Mouse (Mus musculus): ENCODE results near the gene Otud7b. TPM values are rescaled to one million over a fixed set of nuclear protein-coding genes. Genes with fewer than 3 reads are reported as not detected.
A peak's percentile ranks its signal among the peaks of the same experiment; 100 is the strongest.

Otud7b gene
- polyA plus RNA-seq, 1 experiment from 2014 or later: 14.5 TPM

GRCm38 (mm10) chr3:96060146-96060545, 44.2 kb upstream of the Otud7b start:
- no peaks in the 10 kb centered on the region for H3K36me3 ChIP-seq (ENCODE audit: control insufficient read depth, insufficient read depth, low read length)
- TF ChIP-seq CTCF (IDR thresholded peaks at IDR 0.05; ENCODE audit: low read depth) (no peak), EP300 (optimal IDR thresholded peaks at IDR 0.05) (no peak)
- WGBS: 58% methylated on average over 1 of the region's 1 CpGs
- no peak for ATAC-seq (ENCODE audit: low FRiP score, low TSS enrichment)
- H3K4me1 ChIP-seq (replicated peaks; ENCODE audit: control insufficient read depth, insufficient read depth): no peaks in the 10 kb centered on the region
- no peaks in the 10 kb centered on the region for H3K9me3 ChIP-seq (ENCODE audit: control insufficient read depth, low read length)
- no peak for DNase-seq (ENCODE audit: low spot score)
- H3K9ac ChIP-seq (ENCODE audit: low read length): no peak overlapping the region
- H3K4me3 ChIP-seq (ENCODE audit: low read depth, low read length): no peak overlapping the region
- no peaks in the 10 kb centered on the region for H3K27me3 ChIP-seq (ENCODE audit: control insufficient read depth, insufficient read depth, low read length)
- H3K27ac ChIP-seq (replicated peaks): no peak overlapping the region
- no peak overlapping the region for H3K4me2 ChIP-seq (replicated peaks; ENCODE audit: low read depth)

- Histone ChIP-seq H3K27me3 (ENCODE audit: control insufficient read depth, insufficient read depth, low read length) (no peaks in the 10 kb centered on the region), H3K4me2 (replicated peaks; ENCODE audit: low read depth) (no peak overlapping the region), H3K9ac (ENCODE audit: low read length) (no peak overlapping the region), H3K27ac (replicated peaks) (no peak overlapping the region), H3K36me3 (ENCODE audit: control insufficient read depth, insufficient read depth, low read length) (no peaks in the 10 kb centered on the region), H3K4me3 (ENCODE audit: low read depth, low read length) (no peak overlapping the region), H3K4me1 (replicated peaks; ENCODE audit: control insufficient read depth, insufficient read depth) (no peaks in the 10 kb centered on the region), H3K9me3 (ENCODE audit: control insufficient read depth, low read length) (no peaks in the 10 kb centered on the region)
- ATAC-seq (ENCODE audit: low FRiP score, low TSS enrichment) (no peak), DNase-seq (ENCODE audit: low spot score) (no peak)
- WGBS: 79% methylated on average over 2 of the region's 2 CpGs
- TF ChIP-seq CTCF (IDR thresholded peaks at IDR 0.05; ENCODE audit: low read depth) (no peak), EP300 (optimal IDR thresholded peaks at IDR 0.05) (no peak)
Observed at GRCm38 (mm10) chr3:96063299-96063698, 41.0 kb upstream of the Otud7b start.

- H3K9me3 ChIP-seq (ENCODE audit: control insufficient read depth, low read length): no peaks in the 10 kb centered on the region
- no peak overlapping the region for H3K9ac ChIP-seq (ENCODE audit: low read length)
- no peak for ATAC-seq (ENCODE audit: low FRiP score, low TSS enrichment)
- no peaks in the 10 kb centered on the region for H3K4me1 ChIP-seq (replicated peaks; ENCODE audit: control insufficient read depth, insufficient read depth)
- H3K36me3 ChIP-seq (ENCODE audit: control insufficient read depth, insufficient read depth, low read length): no peaks in the 10 kb centered on the region
- H3K27me3 ChIP-seq (ENCODE audit: control insufficient read depth, insufficient read depth, low read length): no peaks in the 10 kb centered on the region
- no peak for DNase-seq (ENCODE audit: low spot score)
- TF ChIP-seq EP300 (optimal IDR thresholded peaks at IDR 0.05): no peak
- no peak for TF ChIP-seq CTCF (IDR thresholded peaks at IDR 0.05; ENCODE audit: low read depth)
- H3K4me2 ChIP-seq (replicated peaks; ENCODE audit: low read depth): no peak overlapping the region
- no peak overlapping the region for H3K27ac ChIP-seq (replicated peaks)
- H3K4me3 ChIP-seq (ENCODE audit: low read depth, low read length): no peak overlapping the region
- WGBS: 83% methylated on average over 3 of the region's 3 CpGs
Observed at GRCm38 (mm10) chr3:96064217-96064616, 40.1 kb upstream of the Otud7b start.

GRCm38 (mm10) chr3:96065147-96065546, 39.2 kb upstream of the Otud7b start:
- Histone ChIP-seq H3K27ac (replicated peaks) (no peak overlapping the region), H3K36me3 (ENCODE audit: control insufficient read depth, insufficient read depth, low read length) (no peaks in the 10 kb centered on the region), H3K4me1 (replicated peaks; ENCODE audit: control insufficient read depth, insufficient read depth) (no peaks in the 10 kb centered on the region), H3K9me3 (ENCODE audit: control insufficient read depth, low read length) (no peaks in the 10 kb centered on the region), H3K27me3 (ENCODE audit: control insufficient read depth, insufficient read depth, low read length) (no peaks in the 10 kb centered on the region), H3K4me2 (replicated peaks; ENCODE audit: low read depth) (no peak overlapping the region), H3K4me3 (ENCODE audit: low read depth, low read length) (no peak overlapping the region), H3K9ac (ENCODE audit: low read length) (no peak overlapping the region)
- TF ChIP-seq EP300 (optimal IDR thresholded peaks at IDR 0.05) (no peak), CTCF (IDR thresholded peaks at IDR 0.05; ENCODE audit: low read depth) (no peak)
- ATAC-seq (ENCODE audit: low FRiP score, low TSS enrichment): no peak
- 35% methylated on average over 4 of the region's 4 CpGs for WGBS
- DNase-seq (ENCODE audit: low spot score): no peak

GRCm38 (mm10) chr3:96065754-96066375, 38.5 kb upstream of the Otud7b start:
- ATAC-seq (ENCODE audit: low FRiP score, low TSS enrichment): peak; percentile 53; the same call in 1 of the 2 replicates
- no peaks in the 10 kb centered on the region for H3K4me1 ChIP-seq (replicated peaks; ENCODE audit: control insufficient read depth, insufficient read depth)
- no peak overlapping the region for H3K27ac ChIP-seq (replicated peaks)
- peak; percentile 79 for TF ChIP-seq CTCF (IDR thresholded peaks at IDR 0.05; ENCODE audit: low read depth)
- no peak for TF ChIP-seq EP300 (optimal IDR thresholded peaks at IDR 0.05)
- H3K4me3 ChIP-seq (ENCODE audit: low read depth, low read length): peak overlapping the region; percentile 8; the same call in 1 of the 2 replicates
- H3K4me2 ChIP-seq (replicated peaks; ENCODE audit: low read depth): peak overlapping the region; percentile 36
- WGBS: 27% methylated on average over 20 of the region's 20 CpGs
- H3K36me3 ChIP-seq (ENCODE audit: control insufficient read depth, insufficient read depth, low read length): no peaks in the 10 kb centered on the region
- H3K9ac ChIP-seq (ENCODE audit: low read length): no peak overlapping the region
- H3K9me3 ChIP-seq (ENCODE audit: control insufficient read depth, low read length): no peaks in the 10 kb centered on the region
- no peaks in the 10 kb centered on the region for H3K27me3 ChIP-seq (ENCODE audit: control insufficient read depth, insufficient read depth, low read length)
- DNase-seq (ENCODE audit: low spot score): peak; percentile 50

GRCm38 (mm10) chr3:96066741-96067140, 37.6 kb upstream of the Otud7b start:
- no peak overlapping the region for H3K4me3 ChIP-seq (ENCODE audit: low read depth, low read length)
- H3K4me1 ChIP-seq (replicated peaks; ENCODE audit: control insufficient read depth, insufficient read depth): no peaks in the 10 kb centered on the region
- no peak for TF ChIP-seq EP300 (optimal IDR thresholded peaks at IDR 0.05)
- no peak for TF ChIP-seq CTCF (IDR thresholded peaks at IDR 0.05; ENCODE audit: low read depth)
- H3K27ac ChIP-seq (replicated peaks): no peak overlapping the region
- H3K4me2 ChIP-seq (replicated peaks; ENCODE audit: low read depth): no peak overlapping the region
- no peaks in the 10 kb centered on the region for H3K9me3 ChIP-seq (ENCODE audit: control insufficient read depth, low read length)
- ATAC-seq (ENCODE audit: low FRiP score, low TSS enrichment) (no peak), DNase-seq (ENCODE audit: low spot score) (no peak)
- no peaks in the 10 kb centered on the region for H3K36me3 ChIP-seq (ENCODE audit: control insufficient read depth, insufficient read depth, low read length)
- H3K9ac ChIP-seq (ENCODE audit: low read length): no peak overlapping the region
- WGBS: 84% methylated on average over 5 of the region's 5 CpGs
- no peaks in the 10 kb centered on the region for H3K27me3 ChIP-seq (ENCODE audit: control insufficient read depth, insufficient read depth, low read length)
